Mouse (Mus musculus) Muller cell, postnatal 12 days (primary cell): ENCODE results near the gene Helz.
A peak's percentile ranks its signal among the peaks of the same experiment; 100 is the strongest.

Experiments
- DNase-seq: peaks from one replicate; pipeline ENCODE4 v3.0.0-alpha.2; 2015; ENCODE audit errors: inconsistent ontology term

Gene Helz

GRCm38 (mm10) chr11:107724603-107725002, 176.9 kb downstream of the Helz start:
- no peak for DNase-seq

- DNase-seq = peak; percentile 86
Measured at GRCm38 (mm10) chr11:107728073-107728863, 180.5 kb downstream of the Helz start.

GRCm38 (mm10) chr11:107729141-107729540, 181.4 kb downstream of the Helz start:
- DNase-seq = no peak

GRCm38 (mm10) chr11:107730940-107731339, 183.2 kb downstream of the Helz start:
- DNase-seq = no peak

DNA sequence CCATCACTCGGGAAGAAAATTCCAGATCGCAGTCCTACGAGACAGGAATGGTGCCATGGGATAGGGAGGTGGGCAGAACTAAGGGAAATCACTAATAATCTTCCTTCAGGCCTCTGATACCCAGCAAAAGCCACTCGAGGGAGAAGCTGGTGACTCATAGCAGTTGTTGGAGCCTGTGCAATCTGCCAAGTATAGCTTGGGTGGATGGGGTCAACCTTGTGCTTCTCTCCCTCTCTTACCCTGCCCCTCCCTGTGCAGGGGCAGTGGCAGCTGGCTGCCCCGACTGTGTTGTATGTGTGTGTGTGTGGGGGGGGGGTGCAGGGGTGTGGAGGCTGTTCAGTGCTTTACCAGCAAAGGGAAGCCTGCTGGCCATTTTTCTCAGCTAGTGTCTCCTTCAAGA, 183.8 kb downstream of the Helz start:
- DNase-seq = peak; percentile 55

- no peak for DNase-seq
Measured at GRCm38 (mm10) chr11:107734133-107734532, 186.4 kb downstream of the Helz start.

- DNase-seq = peak; percentile 14
Measured at GRCm38 (mm10) chr11:107737886-107738285, 190.2 kb downstream of the Helz start.

GRCm38 (mm10) chr11:107738418-107739099, 190.8 kb downstream of the Helz start:
- DNase-seq = no peak

DNA sequence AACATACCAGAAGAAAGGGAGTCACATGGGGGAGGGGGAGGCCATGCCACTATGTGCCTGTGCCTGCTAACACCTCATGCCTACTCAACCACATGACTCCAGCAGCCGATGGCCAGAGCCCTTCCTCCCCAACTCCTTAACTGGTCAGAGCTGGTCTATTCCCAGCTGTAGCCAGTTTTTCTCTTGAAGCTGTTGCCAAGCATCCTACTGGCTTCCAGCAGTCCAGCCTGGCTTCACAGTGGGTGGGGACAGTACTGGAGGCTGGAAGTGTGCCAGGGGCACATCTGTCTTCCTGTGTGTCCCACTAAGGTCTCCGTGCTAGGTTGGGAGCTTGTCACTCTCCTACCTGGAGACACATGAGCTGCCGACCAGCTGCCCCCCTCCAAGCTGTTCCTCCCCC, 195.4 kb downstream of the Helz start:
- DNase-seq = no peak
